Mouse (Mus musculus) embryonic facial prominence, embryonic 10.5 days (tissue): Measurements from ENCODE around the gene Cdhr5. TPM values are rescaled to one million over a fixed set of nuclear protein-coding genes. Genes with fewer than 3 reads are reported as not detected.
"Not testable (repeated sequence)": the region's sequence is repeated elsewhere in the genome, so short reads cannot be mapped to it uniquely, and the experiment has no call there.

Source experiments
- DNase-seq: peaks from one replicate; pipeline ENCODE4 v3.0.0-alpha.2; 2017; ENCODE audit warnings: low spot score
- H3K27ac ChIP-seq: fragments of 300-500 bp; sonication (generic); replicated peaks from 2 replicates; pipeline ENCODE4 v1.5.1; 2016; ENCODE audit warnings: mild to moderate bottlenecking
- H3K27me3 ChIP-seq: fragments of 300-500 bp; sonication (generic); replicated peaks from 2 replicates; pipeline ENCODE4 v1.6.1; 2016; ENCODE audit warnings: low read depth, mild to moderate bottlenecking; ENCODE audit not compliant: poor library complexity, severe bottlenecking
- H3K36me3 ChIP-seq: fragments of 300-500 bp; sonication (generic); replicated peaks from 2 replicates; pipeline ENCODE4 v1.6.1; 2016; ENCODE audit warnings: mild to moderate bottlenecking, moderate library complexity
- H3K4me1 ChIP-seq: fragments of 300-500 bp; sonication (generic); 2 replicates; pipeline ENCODE4 v1.6.1; 2016
- H3K4me3 ChIP-seq: fragments of 300-500 bp; sonication (generic); 2 replicates; pipeline ENCODE4 v1.5.1; 2016; ENCODE audit warnings: mild to moderate bottlenecking, moderate library complexity
- H3K9me3 ChIP-seq: fragments of 300-500 bp; sonication (generic); 2 replicates; pipeline ENCODE4 v1.6.1; 2016; ENCODE audit warnings: mild to moderate bottlenecking
- WGBS: fragments of 180-500 bp; shearing (Covaris S2); methylation state at CpG from one replicate; pipeline ENCODE4 v1.1.7; 2016; 5-methylcytosine and 5-hydroxymethylcytosine counted together
- polyA plus RNA-seq: library from polyadenylated mRNA; unstranded; fragments of >200 nt; fragmentation: Nextera tagmentation; extraction: Ambion mirVana; gene quantifications from 2 replicates; pipeline ENCODE4 v1.2.1, GENCODE M21; 2016

Cdhr5 gene
- polyA plus RNA-seq, 1 experiment from 2014 or later = 0.17 TPM

DNA sequence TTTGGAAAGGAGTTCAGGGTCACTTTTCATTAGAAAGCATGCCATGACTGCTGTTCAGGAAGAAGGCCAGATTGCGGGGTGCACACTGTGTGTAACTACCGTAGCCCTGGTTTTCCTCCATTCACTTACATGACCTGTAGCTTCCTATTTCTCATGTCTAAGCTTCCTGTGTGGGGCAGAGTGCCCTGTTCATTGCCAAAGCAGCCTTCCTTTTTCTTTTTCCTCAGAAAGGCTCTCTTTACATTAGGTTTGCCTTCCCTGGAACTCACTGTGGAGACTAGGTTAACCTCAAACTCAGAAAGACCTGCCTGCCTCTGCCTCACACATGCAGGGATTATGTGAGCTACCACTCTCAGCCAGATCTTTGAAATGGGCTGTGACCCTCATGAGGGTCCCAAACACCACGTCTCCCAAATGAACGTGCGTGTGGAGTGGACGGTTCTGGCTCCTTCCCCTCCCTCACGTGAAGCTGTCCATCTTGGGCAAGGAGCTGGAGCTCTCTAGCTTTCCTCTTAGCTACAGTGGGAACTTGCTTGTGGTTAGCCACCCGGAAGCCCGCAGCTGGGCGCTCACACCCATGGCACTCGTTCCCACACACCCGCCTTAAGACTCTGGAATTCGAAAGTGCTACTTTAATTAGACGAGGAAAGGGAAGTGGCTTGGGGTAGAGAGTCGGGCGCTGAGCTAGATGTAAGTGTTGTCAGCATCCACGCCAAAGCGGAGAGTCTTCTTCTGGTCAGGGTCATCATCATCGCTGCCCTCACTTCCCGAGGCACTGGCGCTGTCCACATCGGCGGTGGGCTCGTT lies 7.9 kb downstream of the Cdhr5 start:
- H3K9me3 ChIP-seq = no peaks in the 10 kb centered on the region
- peaks cover 9% of the 10 kb centered on the region for H3K36me3 ChIP-seq
- 77% methylated on average over 24 of the region's 24 CpGs for WGBS
- H3K27ac ChIP-seq = no peak overlapping the region
- peaks cover 18% of the 10 kb centered on the region for H3K4me1 ChIP-seq
- no peaks in the 10 kb centered on the region for H3K27me3 ChIP-seq
- no peak for DNase-seq
- no peak overlapping the region for H3K4me3 ChIP-seq

GRCm38 (mm10) chr7:141265739-141266561 lies 10.6 kb downstream of the Cdhr5 start, which contains the start of gene Irf7:
Gene Irf7, minus strand, starts transcription at chr7:141266481.
- Histone ChIP-seq H3K9me3 (no peaks in the 10 kb centered on the region), H3K4me1 (peaks cover 18% of the 10 kb centered on the region), H3K36me3 (peaks cover 36% of the 10 kb centered on the region), H3K4me3 (peak within 1 kb of the TSS; percentile 55), H3K27ac (no peak within 1 kb of the TSS), H3K27me3 (no peaks in the 10 kb centered on the region)
- DNase-seq = no peak
- WGBS = 14% methylated on average over 25 of the region's 25 CpGs

DNA sequence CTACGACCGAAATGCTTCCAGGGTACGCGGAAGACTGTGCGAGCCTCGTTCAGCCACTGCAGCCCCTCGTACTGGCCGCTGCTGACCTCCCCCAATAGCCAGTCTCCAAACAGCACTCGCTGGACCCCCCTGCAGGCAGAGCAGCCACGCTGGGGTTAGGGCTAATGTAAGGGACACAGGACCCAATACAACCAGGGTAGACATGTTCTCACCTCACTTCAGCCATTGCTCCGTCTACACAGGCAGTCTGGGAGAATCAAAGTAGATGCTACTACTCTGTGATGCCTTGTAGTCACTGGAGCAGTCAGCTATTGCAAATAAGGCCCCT lies 11.2 kb downstream of the Cdhr5 start:
- Histone ChIP-seq H3K27me3 (no peaks in the 10 kb centered on the region), H3K36me3 (peaks cover 42% of the 10 kb centered on the region), H3K4me1 (peaks cover 18% of the 10 kb centered on the region), H3K27ac (no peak overlapping the region), H3K4me3 (peak overlapping the region; percentile 55; the same call in 1 of the 2 replicates), H3K9me3 (no peaks in the 10 kb centered on the region)
- WGBS = 38% methylated on average over 11 of the region's 11 CpGs
- DNase-seq = no peak

- no peak overlapping the region for H3K27ac ChIP-seq
- no peaks in the 10 kb centered on the region for H3K9me3 ChIP-seq
- peak; percentile 43 for DNase-seq
- no peaks in the 10 kb centered on the region for H3K27me3 ChIP-seq
- no peak overlapping the region for H3K4me3 ChIP-seq
- peaks cover 47% of the 10 kb centered on the region for H3K36me3 ChIP-seq
- H3K4me1 ChIP-seq = peaks cover 18% of the 10 kb centered on the region
- WGBS = 40% methylated on average over 12 of the region's 12 CpGs
These were observed 11.7 kb downstream of the Cdhr5 start for GRCm38 (mm10) chr7:141264761-141265410.

- Histone ChIP-seq H3K4me1 (peaks cover 18% of the 10 kb centered on the region), H3K27ac (no peak overlapping the region), H3K36me3 (peaks cover 54% of the 10 kb centered on the region), H3K9me3 (no peaks in the 10 kb centered on the region), H3K27me3 (no peaks in the 10 kb centered on the region), H3K4me3 (no peak overlapping the region)
- DNase-seq = no peak
- WGBS = 77% methylated on average over 11 of the region's 11 CpGs
These were observed 12.4 kb downstream of the Cdhr5 start for GRCm38 (mm10) chr7:141264041-141264700.

DNA sequence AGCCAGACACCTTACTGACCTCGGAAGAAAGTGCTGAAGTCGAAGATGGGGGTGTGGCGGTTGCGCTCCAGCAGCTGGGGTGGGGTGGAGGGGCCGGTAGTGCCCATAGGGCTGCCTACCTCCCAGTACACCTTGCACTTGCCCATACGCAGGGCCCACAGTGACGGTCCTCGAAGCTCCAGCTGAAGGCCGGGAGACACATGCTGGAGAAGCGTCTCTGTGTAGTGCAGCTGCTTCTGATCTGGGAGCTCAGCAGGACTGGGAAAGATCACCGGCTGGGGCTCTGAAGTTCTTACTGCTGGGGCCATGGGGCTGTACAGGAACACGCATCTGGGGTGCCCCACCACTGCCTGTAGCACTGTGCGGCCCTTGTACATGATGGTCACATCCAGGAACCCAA lies 12.9 kb downstream of the Cdhr5 start:
- H3K4me3 ChIP-seq = no peak overlapping the region
- H3K36me3 ChIP-seq = peaks cover 60% of the 10 kb centered on the region
- no peak overlapping the region for H3K27ac ChIP-seq
- no peaks in the 10 kb centered on the region for H3K27me3 ChIP-seq
- no peak for DNase-seq
- H3K9me3 ChIP-seq = no peaks in the 10 kb centered on the region
- peaks cover 18% of the 10 kb centered on the region for H3K4me1 ChIP-seq
- WGBS = 88% methylated on average over 13 of the region's 13 CpGs

DNA sequence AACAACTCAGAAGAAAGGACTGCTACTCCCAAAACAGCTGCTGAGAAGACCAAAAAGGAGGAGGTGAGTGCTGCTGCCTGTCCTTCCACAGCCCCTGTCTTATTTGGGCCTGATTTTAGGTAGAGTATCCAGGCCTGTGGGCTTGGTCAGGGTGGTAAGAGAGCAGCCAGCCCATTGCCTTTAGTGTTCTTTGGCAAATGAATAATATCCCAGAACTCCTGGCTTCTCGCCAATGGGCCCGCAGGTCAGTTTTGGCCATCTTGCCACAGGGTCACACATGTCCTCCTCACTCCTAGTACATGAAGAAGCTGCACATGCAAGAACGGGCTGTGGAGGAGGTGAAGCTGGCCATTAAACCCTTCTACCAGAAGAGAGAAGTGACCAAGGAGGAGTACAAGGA lies 15.1 kb downstream of the Cdhr5 start:
- Histone ChIP-seq H3K4me3 (no peak overlapping the region), H3K36me3 (peaks cover 81% of the 10 kb centered on the region), H3K9me3 (no peaks in the 10 kb centered on the region), H3K4me1 (peaks cover 17% of the 10 kb centered on the region), H3K27me3 (no peaks in the 10 kb centered on the region), H3K27ac (no peak overlapping the region)
- no peak for DNase-seq
- WGBS = 94% methylated on average over 3 of the region's 3 CpGs

- WGBS = 92% methylated on average over 10 of the region's 10 CpGs
These were observed 20.4 kb downstream of the Cdhr5 start for GRCm38 (mm10) chr7:141256159-141256558.

GRCm38 (mm10) chr7:141250486-141250885 lies 26.1 kb downstream of the Cdhr5 start:
- WGBS = 89% methylated on average over 4 of the region's 4 CpGs
- not testable (repeated sequence) for H3K4me3 ChIP-seq, H3K27me3 ChIP-seq, H3K9me3 ChIP-seq, H3K4me1 ChIP-seq, DNase-seq, H3K27ac ChIP-seq
- H3K36me3 ChIP-seq = peaks cover 98% of the 10 kb centered on the region

More at GRCm38 (mm10) chr7:141256159-141256558, 20.4 kb downstream of the Cdhr5 start:
- H3K9me3 ChIP-seq = no peaks in the 10 kb centered on the region
- DNase-seq = no peak
- no peak overlapping the region for H3K27ac ChIP-seq
- H3K27me3 ChIP-seq = no peaks in the 10 kb centered on the region
- H3K4me3 ChIP-seq = no peak overlapping the region
- peaks cover 98% of the 10 kb centered on the region for H3K36me3 ChIP-seq
- H3K4me1 ChIP-seq = no peaks in the 10 kb centered on the region

DNA sequence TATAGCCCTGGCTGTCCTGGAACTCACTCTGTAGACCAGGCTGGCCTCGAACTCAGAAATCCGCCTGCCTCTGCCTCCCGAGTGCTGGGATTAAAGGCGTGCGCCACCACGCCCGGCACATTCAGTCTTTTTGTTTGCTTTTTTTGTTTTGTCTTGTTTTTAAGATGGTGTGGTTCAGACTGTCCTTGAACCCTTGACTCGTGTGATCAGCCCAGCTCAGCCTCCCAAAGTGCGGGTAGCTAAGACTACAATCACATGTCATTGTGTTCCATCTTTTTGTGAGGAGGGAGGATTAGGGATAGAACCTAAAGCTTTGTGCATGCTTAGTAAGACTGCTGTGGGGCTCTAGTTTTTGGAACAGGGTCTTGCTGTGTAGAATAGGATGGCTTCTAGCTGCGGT lies 45.0 kb downstream of the Cdhr5 start:
- Histone ChIP-seq H3K9me3 (no peaks in the 10 kb centered on the region), H3K4me1 (peaks cover 25% of the 10 kb centered on the region), H3K27ac (no peak overlapping the region), H3K4me3 (no peak overlapping the region), H3K27me3 (no peaks in the 10 kb centered on the region), H3K36me3 (peaks cover 64% of the 10 kb centered on the region)
- 95% methylated on average over 10 of the region's 10 CpGs for WGBS
- no peak for DNase-seq

DNA sequence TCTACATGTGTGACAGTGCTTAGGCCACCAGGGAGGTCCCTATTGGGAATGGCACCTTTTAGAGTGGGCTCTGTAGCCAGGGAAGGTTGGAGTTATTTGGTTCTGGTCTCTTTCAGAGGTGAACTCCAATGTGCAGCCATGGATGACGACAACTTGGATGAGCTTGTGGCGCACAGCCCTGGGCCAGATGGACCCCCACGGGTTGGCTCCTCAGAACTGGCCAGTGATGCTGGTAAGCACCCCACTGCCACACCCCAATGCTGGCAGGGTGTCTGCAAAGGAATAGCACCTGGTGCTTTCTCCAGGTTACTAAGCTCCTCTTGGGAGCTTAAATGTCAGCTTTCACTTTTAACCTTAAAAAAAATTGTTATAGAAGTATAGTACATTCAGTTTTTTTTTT lies 45.5 kb downstream of the Cdhr5 start:
- Histone ChIP-seq H3K9me3 (no peaks in the 10 kb centered on the region), H3K4me1 (peaks cover 25% of the 10 kb centered on the region), H3K27ac (no peak overlapping the region), H3K36me3 (peaks cover 60% of the 10 kb centered on the region), H3K27me3 (no peaks in the 10 kb centered on the region), H3K4me3 (no peak overlapping the region)
- DNase-seq = no peak
- 92% methylated on average over 3 of the region's 3 CpGs for WGBS

DNA sequence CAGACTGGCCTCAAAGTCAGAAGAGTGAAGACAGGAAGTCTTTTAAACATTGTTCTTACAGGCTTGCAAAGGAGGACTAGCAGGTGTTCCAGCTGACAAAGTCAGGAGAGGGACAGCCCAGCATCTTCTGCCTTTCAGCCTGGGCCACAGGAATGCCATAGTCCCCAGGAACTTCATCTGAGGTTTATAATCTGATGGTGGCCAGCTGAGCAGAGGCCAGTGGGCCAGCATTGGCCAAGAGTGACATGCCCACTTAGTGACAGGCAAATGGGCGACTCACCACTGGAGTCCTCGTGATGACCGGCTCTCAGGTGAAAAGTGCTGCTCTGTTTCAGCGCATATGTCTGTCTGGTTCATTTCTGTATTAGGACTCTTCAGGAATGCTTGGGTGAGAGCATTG lies 46.0 kb downstream of the Cdhr5 start:
- Histone ChIP-seq H3K9me3 (no peaks in the 10 kb centered on the region), H3K27ac (no peak overlapping the region), H3K36me3 (peaks cover 54% of the 10 kb centered on the region), H3K4me1 (peaks cover 25% of the 10 kb centered on the region), H3K4me3 (peak overlapping the region; percentile 100; the same call in 1 of the 2 replicates), H3K27me3 (no peaks in the 10 kb centered on the region)
- WGBS = 93% methylated on average over 4 of the region's 4 CpGs
- no peak for DNase-seq
